Mouse (Mus musculus): ENCODE results near the gene Rabep2. TPM values are rescaled to one million over a fixed set of nuclear protein-coding genes. Genes with fewer than 3 reads are reported as not detected.
"Not testable (repeated sequence)": the region's sequence is repeated elsewhere in the genome, so short reads cannot be mapped to it uniquely, and the experiment has no call there.

Gene Rabep2
- total and polyA plus RNA-seq, 2 experiments from 2014 or later = 19.2 to 22.5 TPM

DNA sequence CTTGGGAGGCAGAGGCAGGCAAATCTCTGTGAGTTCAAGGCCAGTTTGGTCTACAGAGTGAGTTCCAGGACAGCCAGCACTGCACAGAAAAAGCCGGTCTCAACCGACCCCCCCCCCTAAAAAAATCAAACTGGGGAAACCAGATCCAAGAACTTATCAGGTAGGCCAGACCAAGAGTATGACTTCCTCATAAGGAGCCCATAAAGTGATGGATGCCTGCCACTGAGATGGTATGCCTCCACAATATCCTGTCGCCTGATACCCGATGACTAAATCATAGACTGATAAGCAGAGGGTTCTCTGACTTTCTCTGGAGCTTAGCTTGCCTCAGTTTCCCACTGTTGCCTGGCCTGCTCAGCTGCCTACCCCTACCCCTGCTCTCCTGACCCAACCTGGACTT, 30.7 kb upstream of the Rabep2 start:
- Histone ChIP-seq H3K4me2 (ENCODE audit: low read depth, low read length) (no peak overlapping the region), H3K27me3 (ENCODE audit: insufficient read depth, low read length) (no peaks in the 10 kb centered on the region), H3K36me3 (ENCODE audit: insufficient read depth, low read length) (no peaks in the 10 kb centered on the region), H3K9me3 (ENCODE audit: low read length) (no peaks in the 10 kb centered on the region), H3K4me3 (ENCODE audit: low read length) (no peak overlapping the region), H3K9ac (replicated peaks; ENCODE audit: low read length) (no peak overlapping the region), H3K4me1 (ENCODE audit: insufficient read depth, low read length) (no peaks in the 10 kb centered on the region), H3K27ac (no peak overlapping the region)
- no peak for DNase-seq (ENCODE audit: low spot score)
- 92% methylated on average over 4 of the region's 4 CpGs for WGBS
- no peak for TF ChIP-seq CTCF (IDR thresholded peaks at IDR 0.05; ENCODE audit: low read depth)
- no peak for ATAC-seq

DNA sequence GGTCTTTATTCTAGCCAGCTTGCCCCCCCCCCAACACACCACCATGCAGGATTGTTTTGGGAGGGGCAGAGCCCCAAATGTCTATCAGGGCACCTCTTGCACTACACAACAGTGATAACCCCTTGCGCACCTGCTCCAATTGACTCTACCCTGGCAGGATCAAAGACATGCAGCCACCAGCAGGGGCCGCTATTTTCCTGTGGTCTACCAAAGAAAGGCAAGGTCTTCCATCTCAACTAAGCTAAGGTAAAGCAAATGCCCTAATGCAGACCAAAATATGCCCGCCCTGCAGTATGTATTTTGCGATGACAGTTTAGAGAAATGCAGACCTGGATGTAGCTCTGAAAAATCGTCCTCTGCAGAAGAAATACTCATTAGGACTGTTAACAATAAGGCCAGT, 29.0 kb upstream of the Rabep2 start:
- H3K9me3 ChIP-seq (ENCODE audit: low read length) = no peaks in the 10 kb centered on the region
- 9% methylated on average over 5 of the region's 5 CpGs for WGBS
- H3K4me3 ChIP-seq (ENCODE audit: low read length) = no peak overlapping the region
- no peaks in the 10 kb centered on the region for H3K36me3 ChIP-seq (ENCODE audit: insufficient read depth, low read length)
- no peak overlapping the region for H3K4me2 ChIP-seq (ENCODE audit: low read depth, low read length)
- H3K27ac ChIP-seq = no peak overlapping the region
- peak; percentile 85 for DNase-seq (ENCODE audit: low spot score)
- peak; percentile 90 for TF ChIP-seq CTCF (IDR thresholded peaks at IDR 0.05; ENCODE audit: low read depth)
- no peak for ATAC-seq
- no peaks in the 10 kb centered on the region for H3K27me3 ChIP-seq (ENCODE audit: insufficient read depth, low read length)
- H3K4me1 ChIP-seq (ENCODE audit: insufficient read depth, low read length) = no peaks in the 10 kb centered on the region
- no peak overlapping the region for H3K9ac ChIP-seq (replicated peaks; ENCODE audit: low read length)

DNA sequence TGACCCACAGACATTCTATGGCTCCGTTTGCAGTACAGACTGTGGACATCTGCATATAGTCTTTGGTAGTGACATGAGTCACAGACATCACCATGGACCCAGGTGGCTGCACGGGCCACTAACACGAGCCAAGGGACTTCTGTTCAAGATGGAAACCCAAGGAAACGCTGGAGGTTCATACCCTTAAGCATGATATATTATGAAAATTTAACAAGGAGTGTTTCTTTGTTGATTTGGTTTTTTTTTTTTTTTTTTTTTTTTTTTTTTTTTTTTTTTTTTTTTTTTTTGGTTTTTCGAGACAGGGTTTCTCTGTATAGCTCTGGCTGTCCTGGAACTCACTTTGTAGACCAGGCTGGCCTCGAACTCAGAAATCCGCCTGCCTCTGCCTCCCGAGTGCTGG, 26.0 kb upstream of the Rabep2 start:
- 85% methylated on average over 8 of the region's 8 CpGs for WGBS
- not testable (repeated sequence) for H3K27ac ChIP-seq; H3K9me3 ChIP-seq (ENCODE audit: low read length); H3K4me1 ChIP-seq (ENCODE audit: insufficient read depth, low read length); H3K9ac ChIP-seq (replicated peaks; ENCODE audit: low read length); H3K36me3 ChIP-seq (ENCODE audit: insufficient read depth, low read length); ATAC-seq; H3K27me3 ChIP-seq (ENCODE audit: insufficient read depth, low read length); DNase-seq (ENCODE audit: low spot score); H3K4me3 ChIP-seq (ENCODE audit: low read length); H3K4me2 ChIP-seq (ENCODE audit: low read depth, low read length)

DNA sequence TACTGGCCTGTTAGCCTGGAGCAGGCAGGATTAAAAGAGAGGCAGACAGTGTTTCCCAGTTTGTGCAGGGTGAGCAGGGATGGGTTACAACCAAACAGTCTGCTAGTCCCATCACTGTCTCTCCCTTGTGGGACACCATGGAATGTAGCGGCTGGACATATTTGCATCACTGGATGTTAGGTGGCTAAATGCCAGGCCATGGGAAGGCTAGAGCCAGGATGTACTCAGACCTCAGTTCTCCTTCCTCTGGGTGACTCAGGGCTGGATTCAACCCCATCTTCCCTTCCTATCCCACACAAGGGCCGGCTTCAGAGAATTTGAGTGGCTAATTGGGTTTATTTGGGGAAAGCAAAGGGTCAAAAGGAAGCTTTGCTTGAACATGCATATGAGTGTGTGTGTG, 19.9 kb upstream of the Rabep2 start:
- Histone ChIP-seq H3K27me3 (ENCODE audit: insufficient read depth, low read length) (no peaks in the 10 kb centered on the region), H3K36me3 (ENCODE audit: insufficient read depth, low read length) (no peaks in the 10 kb centered on the region), H3K27ac (no peak overlapping the region), H3K4me2 (ENCODE audit: low read depth, low read length) (no peak overlapping the region), H3K9me3 (ENCODE audit: low read length) (no peaks in the 10 kb centered on the region), H3K9ac (replicated peaks; ENCODE audit: low read length) (no peak overlapping the region), H3K4me1 (ENCODE audit: insufficient read depth, low read length) (no peaks in the 10 kb centered on the region), H3K4me3 (ENCODE audit: low read length) (no peak overlapping the region)
- 88% methylated on average over 2 of the region's 2 CpGs for WGBS
- ATAC-seq (no peak), DNase-seq (ENCODE audit: low spot score) (no peak)
- no peak for TF ChIP-seq CTCF (IDR thresholded peaks at IDR 0.05; ENCODE audit: low read depth)

DNA sequence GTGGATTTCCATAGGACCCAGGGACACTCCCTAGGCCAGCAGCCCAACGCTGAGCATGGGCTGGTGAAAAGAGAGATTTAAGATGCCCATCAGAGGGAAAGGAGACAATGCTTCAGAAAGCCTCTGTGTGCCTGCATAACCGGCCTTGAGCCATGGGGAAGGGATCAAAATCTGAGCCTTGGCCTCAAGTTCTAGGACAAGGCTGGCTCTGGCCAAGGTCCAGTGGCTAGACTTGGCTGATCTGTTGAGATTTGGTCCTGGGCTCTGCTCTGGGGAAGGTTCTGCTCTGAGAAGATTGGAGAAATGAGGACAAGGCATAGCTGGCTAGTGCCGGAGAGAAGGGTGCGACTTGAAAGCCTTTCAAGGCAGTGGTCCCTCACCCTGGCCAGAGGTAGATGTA, 17.5 kb upstream of the Rabep2 start:
- WGBS = 90% methylated on average over 4 of the region's 4 CpGs
- H3K9ac ChIP-seq (replicated peaks; ENCODE audit: low read length) = no peak overlapping the region
- H3K4me1 ChIP-seq (ENCODE audit: insufficient read depth, low read length) = no peaks in the 10 kb centered on the region
- no peak overlapping the region for H3K27ac ChIP-seq
- DNase-seq (ENCODE audit: low spot score) = no peak
- no peaks in the 10 kb centered on the region for H3K36me3 ChIP-seq (ENCODE audit: insufficient read depth, low read length)
- no peak for TF ChIP-seq CTCF (IDR thresholded peaks at IDR 0.05; ENCODE audit: low read depth)
- no peaks in the 10 kb centered on the region for H3K9me3 ChIP-seq (ENCODE audit: low read length)
- no peak overlapping the region for H3K4me3 ChIP-seq (ENCODE audit: low read length)
- H3K4me2 ChIP-seq (ENCODE audit: low read depth, low read length) = no peak overlapping the region
- no peaks in the 10 kb centered on the region for H3K27me3 ChIP-seq (ENCODE audit: insufficient read depth, low read length)
- no peak for ATAC-seq

DNA sequence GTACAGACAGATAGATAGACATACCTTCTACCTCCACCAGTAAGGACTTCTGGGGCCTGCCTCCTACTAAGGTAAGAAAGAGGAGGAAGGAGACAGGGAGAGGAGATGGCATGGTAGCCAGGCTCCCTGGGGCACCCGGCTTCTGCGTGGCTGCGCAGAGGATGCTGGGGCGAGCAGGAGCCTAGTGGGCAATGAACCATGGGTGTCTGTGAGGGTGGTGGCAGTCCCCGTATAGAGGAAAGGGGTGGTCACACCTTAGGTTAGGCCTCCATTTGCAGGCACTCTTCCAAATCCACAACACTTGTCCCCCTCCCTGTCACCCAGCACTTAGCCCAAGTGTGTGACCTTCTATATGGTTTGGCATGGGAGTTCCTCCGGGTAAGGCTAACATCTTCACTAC, 13.8 kb upstream of the Rabep2 start, which contains the start of gene Cd19:
TSS of gene Cd19 (minus strand) at position 165 of the 400 bp plus-strand sequence.
- WGBS = 91% methylated on average over 6 of the region's 6 CpGs
- no peaks in the 10 kb centered on the region for H3K9me3 ChIP-seq (ENCODE audit: low read length)

DNA sequence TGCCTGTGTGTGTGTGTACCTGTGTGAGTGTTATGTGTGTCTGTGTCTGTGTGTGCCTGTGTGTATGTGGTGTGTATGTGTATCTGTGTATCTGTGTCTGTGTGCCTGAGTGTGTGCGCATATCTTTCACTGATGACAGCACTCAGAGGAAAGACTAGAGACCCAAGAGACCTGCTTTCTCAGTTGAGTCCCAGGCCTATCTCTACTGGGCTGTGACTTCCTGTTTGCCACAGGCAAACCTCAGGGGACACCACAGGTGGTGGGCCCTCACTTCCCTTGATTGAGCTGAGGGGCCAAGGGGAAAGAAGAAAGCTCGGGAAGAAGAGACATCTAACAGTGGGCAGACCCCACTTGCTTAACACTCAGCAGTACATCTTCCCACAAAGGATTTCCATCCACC, 11.9 kb upstream of the Rabep2 start:
- H3K9ac ChIP-seq (replicated peaks; ENCODE audit: low read length) = no peak overlapping the region
- H3K36me3 ChIP-seq (ENCODE audit: insufficient read depth, low read length) = no peaks in the 10 kb centered on the region
- no peak overlapping the region for H3K4me3 ChIP-seq (ENCODE audit: low read length)
- H3K9me3 ChIP-seq (ENCODE audit: low read length) = no peaks in the 10 kb centered on the region
- no peaks in the 10 kb centered on the region for H3K27me3 ChIP-seq (ENCODE audit: insufficient read depth, low read length)
- TF ChIP-seq CTCF (IDR thresholded peaks at IDR 0.05; ENCODE audit: low read depth) = no peak
- WGBS = 48% methylated on average over 2 of the region's 2 CpGs
- DNase-seq (ENCODE audit: low spot score) (no peak), ATAC-seq (no peak)
- no peak overlapping the region for H3K4me2 ChIP-seq (ENCODE audit: low read depth, low read length)
- H3K27ac ChIP-seq = no peak overlapping the region
- H3K4me1 ChIP-seq (ENCODE audit: insufficient read depth, low read length) = no peaks in the 10 kb centered on the region

More for the DNA sequence above, 13.8 kb upstream of the Rabep2 start, which contains the start of gene Cd19:
- DNase-seq (ENCODE audit: low spot score) (no peak), ATAC-seq (no peak)
- no peak within 1 kb of the TSS for H3K4me3 ChIP-seq (ENCODE audit: low read length)
- TF ChIP-seq CTCF (IDR thresholded peaks at IDR 0.05; ENCODE audit: low read depth) = no peak
- H3K9ac ChIP-seq (replicated peaks; ENCODE audit: low read length) = no peak within 1 kb of the TSS
- no peak within 1 kb of the TSS for H3K27ac ChIP-seq
- no peaks in the 10 kb centered on the region for H3K27me3 ChIP-seq (ENCODE audit: insufficient read depth, low read length)
- no peak within 1 kb of the TSS for H3K4me2 ChIP-seq (ENCODE audit: low read depth, low read length)
- no peaks in the 10 kb centered on the region for H3K4me1 ChIP-seq (ENCODE audit: insufficient read depth, low read length)
- no peaks in the 10 kb centered on the region for H3K36me3 ChIP-seq (ENCODE audit: insufficient read depth, low read length)
